Mouse (Mus musculus) hindbrain, postnatal 0 days (tissue): ENCODE data around the gene Csrnp2. TPM values are rescaled to one million over a fixed set of nuclear protein-coding genes. Genes with fewer than 3 reads are reported as not detected.

Experiments
- ATAC-seq: fragments of 200-750 bp; cut with Nextera tagmentation; 2 replicates; pipeline ENCODE4 v1.8.0; 2017; ENCODE audit warnings: mild to moderate bottlenecking, moderate TSS enrichment, moderate library complexity
- DNase-seq: peaks from one replicate; pipeline ENCODE4 v3.0.0-alpha.2; 2015; ENCODE audit warnings: low spot score
- H3K27ac ChIP-seq: fragments of 300-500 bp; sonication (generic); 2 replicates; pipeline ENCODE4 v1.5.1; 2014; ENCODE audit warnings: mild to moderate bottlenecking
- H3K27me3 ChIP-seq: fragments of 300-500 bp; sonication (generic); 2 replicates; pipeline ENCODE4 v1.6.1; 2014; ENCODE audit warnings: low read length, mixed read lengths; ENCODE audit not compliant: insufficient read depth
- H3K36me3 ChIP-seq: fragments of 300-500 bp; sonication (generic); 2 replicates; pipeline ENCODE4 v1.6.1; 2014; ENCODE audit warnings: low read length, mixed read lengths; ENCODE audit not compliant: insufficient read depth
- H3K4me1 ChIP-seq: fragments of 300-500 bp; sonication (generic); 2 replicates; pipeline ENCODE4 v1.6.1; 2014; ENCODE audit warnings: antibody characterized with exemption, low read length, mixed read lengths; ENCODE audit not compliant: insufficient read depth
- H3K4me2 ChIP-seq: fragments of 300-500 bp; sonication (generic); 2 replicates; pipeline ENCODE4 v1.6.1; 2014; ENCODE audit warnings: low read depth, mild to moderate bottlenecking, low read length, moderate library complexity, mixed read lengths
- H3K4me3 ChIP-seq: fragments of 300-500 bp; sonication (generic); 2 replicates; pipeline ENCODE4 v1.5.1; 2014; ENCODE audit warnings: low read length
- H3K9ac ChIP-seq: fragments of 300-500 bp; sonication (generic); replicated peaks from 2 replicates; pipeline ENCODE4 v1.6.1; 2014; ENCODE audit warnings: mild to moderate bottlenecking, low read length, moderate library complexity, mixed read lengths
- H3K9me3 ChIP-seq: fragments of 300-500 bp; sonication (generic); 2 replicates; pipeline ENCODE4 v1.6.1; 2016; ENCODE audit warnings: low read length, mixed read lengths
- CTCF ChIP-seq: IDR thresholded peaks from 2 replicates; pipeline ENCODE4 v1.5.1; 2016; ENCODE audit warnings: antibody characterized with exemption, control low read depth, low read depth
- WGBS: fragments of 180-500 bp; shearing (Covaris S2); extraction: QIAGEN DNeasy Blood & Tissue Kit; methylation state at CpG from one replicate; pipeline ENCODE4 v1.1.7; 2014; 5-methylcytosine and 5-hydroxymethylcytosine counted together
- polyA plus RNA-seq: library from polyadenylated mRNA; unstranded; fragments of >200 nt; fragmentation: Nextera tagmentation; extraction: Ambion mirVana; gene quantifications from 2 replicates; pipeline ENCODE4 v1.2.1, GENCODE M21; 2015
- total RNA-seq: library from RNA; depleted of rRNA; stranded (reverse); fragments of >200 nt; gene quantifications from 2 replicates; pipeline ENCODE4 v1.2.3, GENCODE M21; 2014

The Csrnp2 gene
- total and polyA plus RNA-seq, 2 experiments from 2014 or later = 29.9 to 53.9 TPM

GRCm38 (mm10) chr15:100467738-100468137, 27.6 kb downstream of the Csrnp2 start:
- Histone ChIP-seq H3K4me3 (peak overlapping the region; percentile 14; the same call in 1 of the 2 replicates), H3K27ac (no peak overlapping the region), H3K9ac (no peak overlapping the region; the same call in 1 of the 2 replicates), H3K4me2 (peak overlapping the region; percentile 96), H3K4me1 (peaks cover 8% of the 10 kb centered on the region), H3K27me3 (no peaks in the 10 kb centered on the region), H3K36me3 (no peaks in the 10 kb centered on the region), H3K9me3 (no peaks in the 10 kb centered on the region)
- 29% methylated on average over 8 of the region's 8 CpGs for WGBS
- no peak for TF ChIP-seq CTCF
- ATAC-seq = no peak
- no peak for DNase-seq

DNA sequence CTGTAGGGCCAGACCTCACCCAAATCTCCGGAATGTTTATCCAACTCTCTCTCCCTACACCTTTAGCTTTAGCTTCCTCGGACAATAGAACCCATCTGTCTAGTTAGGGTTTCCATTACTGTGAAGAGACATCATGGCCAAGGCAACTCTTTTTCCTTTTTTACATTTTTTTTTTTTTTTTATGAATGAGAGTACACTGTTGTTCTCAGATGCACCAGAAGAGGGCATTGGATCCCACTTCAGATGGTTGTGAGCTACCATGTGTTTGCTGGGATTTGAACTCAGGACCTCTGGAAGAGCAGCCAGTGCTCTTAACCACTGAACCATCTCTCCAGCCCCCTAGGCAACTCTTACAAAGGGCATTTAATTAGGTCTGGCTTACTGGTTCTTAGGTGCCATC, 29.9 kb downstream of the Csrnp2 start:
- TF ChIP-seq CTCF = peak; percentile 40
- Histone ChIP-seq H3K27me3 (no peaks in the 10 kb centered on the region), H3K4me2 (no peak overlapping the region), H3K4me1 (peaks cover 8% of the 10 kb centered on the region), H3K9me3 (no peaks in the 10 kb centered on the region), H3K4me3 (no peak overlapping the region), H3K27ac (no peak overlapping the region), H3K36me3 (no peaks in the 10 kb centered on the region), H3K9ac (no peak overlapping the region)
- no peak for DNase-seq
- 79% methylated on average over 2 of the region's 2 CpGs for WGBS
- ATAC-seq = no peak

GRCm38 (mm10) chr15:100463712-100464111, 31.6 kb downstream of the Csrnp2 start:
- Histone ChIP-seq H3K9me3 (no peaks in the 10 kb centered on the region), H3K9ac (no peak overlapping the region), H3K36me3 (no peaks in the 10 kb centered on the region), H3K4me2 (no peak overlapping the region), H3K27me3 (no peaks in the 10 kb centered on the region), H3K4me1 (no peaks in the 10 kb centered on the region), H3K4me3 (no peak overlapping the region), H3K27ac (no peak overlapping the region)
- TF ChIP-seq CTCF = peak; percentile 73
- ATAC-seq = peak; percentile 18; the same call in 1 of the 2 replicates
- WGBS = 24% methylated on average over 6 of the region's 6 CpGs
- DNase-seq = peak; percentile 77

GRCm38 (mm10) chr15:100462086-100462485, 33.2 kb downstream of the Csrnp2 start:
- no peak overlapping the region for H3K27ac ChIP-seq
- H3K36me3 ChIP-seq = no peaks in the 10 kb centered on the region
- no peak overlapping the region for H3K4me3 ChIP-seq
- H3K27me3 ChIP-seq = no peaks in the 10 kb centered on the region
- no peak for TF ChIP-seq CTCF
- WGBS = 67% methylated on average over 5 of the region's 5 CpGs
- no peaks in the 10 kb centered on the region for H3K4me1 ChIP-seq
- DNase-seq (no peak), ATAC-seq (no peak)
- H3K9me3 ChIP-seq = no peaks in the 10 kb centered on the region
- H3K9ac ChIP-seq = no peak overlapping the region
- H3K4me2 ChIP-seq = no peak overlapping the region

- no peaks in the 10 kb centered on the region for H3K27me3 ChIP-seq
- 80% methylated on average over 9 of the region's 9 CpGs for WGBS
- ATAC-seq (no peak), DNase-seq (no peak)
- H3K36me3 ChIP-seq = no peaks in the 10 kb centered on the region
- no peak overlapping the region for H3K4me3 ChIP-seq
- no peak for TF ChIP-seq CTCF
- H3K4me1 ChIP-seq = no peaks in the 10 kb centered on the region
- no peak overlapping the region for H3K9ac ChIP-seq
- no peak overlapping the region for H3K4me2 ChIP-seq
- H3K9me3 ChIP-seq = no peaks in the 10 kb centered on the region
- H3K27ac ChIP-seq = no peak overlapping the region
Observed at GRCm38 (mm10) chr15:100461646-100462045, 33.6 kb downstream of the Csrnp2 start.

GRCm38 (mm10) chr15:100460942-100461341, 34.3 kb downstream of the Csrnp2 start:
- DNase-seq (peak; percentile 37), ATAC-seq (no peak)
- WGBS = 14% methylated on average over 12 of the region's 12 CpGs
- H3K4me3 ChIP-seq = no peak overlapping the region
- TF ChIP-seq CTCF = no peak
- no peaks in the 10 kb centered on the region for H3K27me3 ChIP-seq
- H3K9ac ChIP-seq = no peak overlapping the region
- H3K9me3 ChIP-seq = no peaks in the 10 kb centered on the region
- H3K4me2 ChIP-seq = no peak overlapping the region
- no peaks in the 10 kb centered on the region for H3K4me1 ChIP-seq
- no peaks in the 10 kb centered on the region for H3K36me3 ChIP-seq
- no peak overlapping the region for H3K27ac ChIP-seq

DNA sequence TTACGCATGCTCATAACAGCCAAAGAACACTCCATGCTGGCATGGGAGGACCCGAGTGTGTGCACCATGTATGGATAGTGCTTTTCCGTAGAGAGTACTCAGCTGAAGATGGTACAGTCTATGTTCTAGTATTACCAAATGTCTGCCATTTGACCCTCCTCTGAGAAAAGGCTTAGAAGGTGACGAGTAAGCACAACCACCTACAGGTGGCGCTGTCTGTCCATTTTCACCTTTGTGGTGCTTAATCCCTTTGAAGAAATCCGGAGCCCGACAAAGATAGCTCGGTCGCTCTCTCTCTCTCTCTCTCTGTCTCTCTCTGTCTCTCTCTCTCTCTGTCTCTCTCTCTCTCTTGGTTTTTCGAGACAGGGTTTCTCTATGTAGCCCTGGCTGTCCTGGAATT, 37.2 kb downstream of the Csrnp2 start:
- Histone ChIP-seq H3K9ac (no peak overlapping the region), H3K27me3 (no peaks in the 10 kb centered on the region), H3K4me1 (no peaks in the 10 kb centered on the region), H3K27ac (no peak overlapping the region), H3K36me3 (no peaks in the 10 kb centered on the region), H3K4me3 (no peak overlapping the region), H3K9me3 (no peaks in the 10 kb centered on the region), H3K4me2 (no peak overlapping the region)
- 46% methylated on average over 10 of the region's 10 CpGs for WGBS
- ATAC-seq (peak; percentile 18; the same call in 1 of the 2 replicates), DNase-seq (peak; percentile 87)
- peak; percentile 69 for TF ChIP-seq CTCF
